Mouse (Mus musculus): ENCODE measurements around the gene Rps7.
A peak's percentile ranks its signal among the peaks of the same experiment; 100 is the strongest.

Rps7 gene

GRCm38 (mm10) chr12:28617297-28617696 is 18.5 kb downstream of the Rps7 start:
- DNase-seq (ENCODE audit: low spot score), result no peak

- no peak for DNase-seq (ENCODE audit: low spot score)
Observed at GRCm38 (mm10) chr12:28614401-28614800, 21.4 kb downstream of the Rps7 start.

- no peak for DNase-seq (ENCODE audit: low spot score)
Observed at GRCm38 (mm10) chr12:28612391-28612790, 23.4 kb downstream of the Rps7 start.

- no peak for DNase-seq (ENCODE audit: low spot score)
Observed at GRCm38 (mm10) chr12:28607546-28608305, 28.0 kb downstream of the Rps7 start.

- DNase-seq (ENCODE audit: low spot score), result no peak
Observed at GRCm38 (mm10) chr12:28603494-28603893, 32.3 kb downstream of the Rps7 start.

GRCm38 (mm10) chr12:28602259-28602658 is 33.5 kb downstream of the Rps7 start:
- DNase-seq (ENCODE audit: low spot score), result no peak

- no peak for DNase-seq (ENCODE audit: low spot score)
Observed at GRCm38 (mm10) chr12:28598526-28598991, 37.2 kb downstream of the Rps7 start.

- DNase-seq (ENCODE audit: low spot score), result no peak
Observed at GRCm38 (mm10) chr12:28598110-28598509, 37.6 kb downstream of the Rps7 start.

- no peak for DNase-seq (ENCODE audit: low spot score)
Observed at GRCm38 (mm10) chr12:28597699-28598098, 38.1 kb downstream of the Rps7 start.

GRCm38 (mm10) chr12:28596851-28597250 is 38.9 kb downstream of the Rps7 start:
- no peak for DNase-seq (ENCODE audit: low spot score)

- DNase-seq (ENCODE audit: low spot score), result no peak
Observed at GRCm38 (mm10) chr12:28590428-28590827, 45.3 kb downstream of the Rps7 start.

- peak; percentile 74 for DNase-seq (ENCODE audit: low spot score)
Observed at GRCm38 (mm10) chr12:28589090-28589868, 46.5 kb downstream of the Rps7 start.

GRCm38 (mm10) chr12:28587949-28588348 is 47.8 kb downstream of the Rps7 start:
- no peak for DNase-seq (ENCODE audit: low spot score)

GRCm38 (mm10) chr12:28584036-28584435 is 51.7 kb downstream of the Rps7 start:
- DNase-seq (ENCODE audit: low spot score), result no peak

- no peak for DNase-seq (ENCODE audit: low spot score)
Observed at GRCm38 (mm10) chr12:28582423-28582822, 53.3 kb downstream of the Rps7 start, which contains the start of gene Allc. Gene Allc, minus strand, starts transcription at chr12:28582523.
